Mouse (Mus musculus) liver, embryonic 12.5 days (tissue): Measurements from ENCODE around the gene Rnf4. TPM values are rescaled to one million over a fixed set of nuclear protein-coding genes. Genes with fewer than 3 reads are reported as not detected.

ENCODE experiments used
- ATAC-seq: fragments of 200-750 bp; cut with Nextera tagmentation; 2 replicates; pipeline ENCODE4 v1.8.0; 2017; ENCODE audit warnings: moderate number of reproducible peaks, mild to moderate bottlenecking, moderate library complexity
- H3K27ac ChIP-seq: fragments of 300-500 bp; sonication (generic); 2 replicates; pipeline ENCODE4 v1.5.1; 2016; ENCODE audit warnings: mild to moderate bottlenecking
- H3K27me3 ChIP-seq: fragments of 300-500 bp; sonication (generic); replicated peaks from 2 replicates; pipeline ENCODE4 v1.6.1; 2016; ENCODE audit warnings: mild to moderate bottlenecking, moderate library complexity
- H3K36me3 ChIP-seq: fragments of 300-500 bp; sonication (generic); 2 replicates; pipeline ENCODE4 v1.6.1; 2016; ENCODE audit warnings: mild to moderate bottlenecking, moderate library complexity
- H3K4me1 ChIP-seq: fragments of 300-500 bp; sonication (generic); 2 replicates; pipeline ENCODE4 v1.6.1; 2016
- H3K4me2 ChIP-seq: fragments of 300-500 bp; sonication (generic); 2 replicates; pipeline ENCODE4 v1.6.1; 2016; ENCODE audit warnings: mild to moderate bottlenecking, moderate library complexity
- H3K4me3 ChIP-seq: fragments of 300-500 bp; sonication (generic); 2 replicates; pipeline ENCODE4 v1.5.1; 2016; ENCODE audit warnings: mild to moderate bottlenecking, moderate library complexity
- H3K9ac ChIP-seq: fragments of 300-500 bp; sonication (generic); 2 replicates; pipeline ENCODE4 v1.6.1; 2016; ENCODE audit warnings: mild to moderate bottlenecking, moderate library complexity
- H3K9me3 ChIP-seq: fragments of 300-500 bp; sonication (generic); replicated peaks from 2 replicates; pipeline ENCODE4 v1.6.1; 2016; ENCODE audit warnings: mild to moderate bottlenecking, moderate library complexity
- WGBS: fragments of 180-500 bp; shearing (Covaris S2); methylation state at CpG from one replicate; pipeline ENCODE4 v1.1.7; 2016; ENCODE audit not compliant: insufficient replicate concordance; 5-methylcytosine and 5-hydroxymethylcytosine counted together
- polyA plus RNA-seq: library from polyadenylated mRNA; unstranded; fragments of >200 nt; fragmentation: Nextera tagmentation; extraction: Ambion mirVana; gene quantifications from 2 replicates; pipeline ENCODE4 v1.2.1, GENCODE M21; 2016

Rnf4 gene
- polyA plus RNA-seq, result 111 TPM in 2 replicates

GRCm38 (mm10) chr5:34336097-34336774, at the start of gene Rnf4:
Gene Rnf4 (plus strand): TSS chr5:34336289.
- H3K4me2 ChIP-seq, result peak within 1 kb of the TSS; percentile 96
- ATAC-seq, result peak; percentile 94
- WGBS, result 1% methylated on average over 67 of the region's 67 CpGs

DNA sequence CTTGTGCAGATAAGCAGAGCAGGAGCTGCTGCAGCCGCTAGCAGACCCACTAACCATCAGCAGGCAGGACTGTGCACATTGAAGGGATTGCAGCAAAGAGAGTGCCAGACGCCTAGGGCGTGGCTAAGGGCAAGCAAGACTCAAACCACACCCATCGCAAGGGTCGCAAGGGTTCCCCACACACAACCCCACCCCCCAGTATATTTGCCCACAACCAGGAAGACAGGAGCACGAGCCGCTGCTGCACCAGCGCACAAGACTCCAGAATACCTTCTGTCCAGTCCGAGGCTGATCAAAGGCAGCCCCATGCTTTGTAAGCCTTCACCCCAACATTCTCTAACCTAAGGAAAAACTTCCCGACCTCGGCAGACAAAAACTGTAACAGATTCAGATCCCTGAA, 49.6 kb upstream of the Rnf4 start:
- Histone ChIP-seq H3K4me2 (peak overlapping the region; percentile 75), H3K4me3 (peak overlapping the region; percentile 57; the same call in 1 of the 2 replicates), H3K27ac (no peak overlapping the region), H3K36me3 (no peaks in the 10 kb centered on the region), H3K9ac (no peak overlapping the region), H3K9me3 (no peaks in the 10 kb centered on the region), H3K4me1 (peaks cover 38% of the 10 kb centered on the region), H3K27me3 (peaks cover 84% of the 10 kb centered on the region)
- 2% methylated on average over 11 of the region's 11 CpGs for WGBS
- ATAC-seq, result no peak

More at GRCm38 (mm10) chr5:34336097-34336774, at the start of gene Rnf4:
- Histone ChIP-seq H3K27ac (peak within 1 kb of the TSS; percentile 97), H3K4me1 (peaks cover 47% of the 10 kb centered on the region), H3K9me3 (no peaks in the 10 kb centered on the region), H3K9ac (peak within 1 kb of the TSS; percentile 98), H3K36me3 (peaks cover 25% of the 10 kb centered on the region), H3K4me3 (peak within 1 kb of the TSS; percentile 98), H3K27me3 (no peaks in the 10 kb centered on the region)

DNA sequence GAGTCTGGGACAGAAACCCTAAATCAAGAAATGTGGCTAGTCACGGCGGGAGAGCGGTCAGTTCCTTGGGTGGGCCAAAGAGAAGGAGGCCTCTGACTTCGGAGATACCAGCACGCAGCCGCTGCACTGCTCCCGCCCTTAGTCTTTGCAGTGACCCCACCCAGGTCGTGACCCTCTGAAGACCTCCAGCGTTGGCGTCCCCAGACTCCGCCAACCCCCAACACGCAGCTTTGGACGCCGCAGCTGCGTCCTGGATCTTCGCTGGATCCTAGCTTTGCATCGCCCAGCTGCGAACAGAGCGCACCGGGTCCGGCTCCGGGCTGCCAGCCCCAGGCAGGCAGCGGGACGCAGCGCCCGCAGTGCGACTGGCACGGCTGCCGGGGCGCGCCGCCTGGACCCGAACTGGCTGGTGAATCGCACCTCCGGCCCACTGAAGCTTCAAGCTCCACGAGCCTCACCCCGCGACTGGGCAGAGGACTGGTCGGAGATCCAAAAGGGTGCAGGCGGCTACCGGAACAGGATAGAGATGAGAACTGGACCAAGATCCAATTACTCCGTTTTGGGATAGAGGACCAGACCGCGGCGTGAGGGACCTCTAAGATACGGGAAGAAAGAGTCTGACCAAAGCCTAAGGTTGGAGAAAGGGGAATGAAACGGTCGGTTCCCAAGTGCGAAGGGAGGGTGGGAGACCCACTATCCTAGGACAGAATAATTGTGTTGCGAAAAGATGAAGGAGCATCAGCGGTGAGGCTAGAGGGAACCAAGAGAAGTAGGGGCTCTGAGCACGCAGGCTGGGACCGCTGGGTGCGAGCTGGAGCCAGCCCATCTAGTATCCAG, 48.9 kb upstream of the Rnf4 start:
- H3K36me3 ChIP-seq, result no peaks in the 10 kb centered on the region
- H3K27me3 ChIP-seq, result peaks cover 90% of the 10 kb centered on the region
- ATAC-seq, result no peak
- 2% methylated on average over 54 of the region's 54 CpGs for WGBS
- H3K9ac ChIP-seq, result no peak overlapping the region
- no peaks in the 10 kb centered on the region for H3K9me3 ChIP-seq
- H3K4me2 ChIP-seq, result peak overlapping the region; percentile 75
- H3K27ac ChIP-seq, result no peak overlapping the region
- H3K4me1 ChIP-seq, result peaks cover 34% of the 10 kb centered on the region
- H3K4me3 ChIP-seq, result peak overlapping the region; percentile 57

GRCm38 (mm10) chr5:34287838-34288145, 48.3 kb upstream of the Rnf4 start:
- Histone ChIP-seq H3K4me2 (peak overlapping the region; percentile 75), H3K27me3 (peaks cover 95% of the 10 kb centered on the region), H3K9ac (no peak overlapping the region), H3K9me3 (no peaks in the 10 kb centered on the region), H3K4me3 (peak overlapping the region; percentile 57), H3K4me1 (peaks cover 29% of the 10 kb centered on the region), H3K36me3 (no peaks in the 10 kb centered on the region), H3K27ac (no peak overlapping the region)
- no peak for ATAC-seq
- 3% methylated on average over 18 of the region's 18 CpGs for WGBS

- H3K9me3 ChIP-seq, result no peaks in the 10 kb centered on the region
- H3K27me3 ChIP-seq, result peaks cover 93% of the 10 kb centered on the region
- peak within 1 kb of the TSS; percentile 75 for H3K4me2 ChIP-seq
- H3K4me3 ChIP-seq, result peak within 1 kb of the TSS; percentile 57
- ATAC-seq, result no peak
- WGBS, result under 1% methylated on average over 83 of the region's 83 CpGs
- H3K9ac ChIP-seq, result no peak within 1 kb of the TSS
- peaks cover 27% of the 10 kb centered on the region for H3K4me1 ChIP-seq
- H3K36me3 ChIP-seq, result no peaks in the 10 kb centered on the region
- no peak within 1 kb of the TSS for H3K27ac ChIP-seq
These were observed 47.9 kb upstream of the Rnf4 start, which contains the start of the genes Zfyve28 and Cfap99 for GRCm38 (mm10) chr5:34288154-34288716. Gene Zfyve28 (minus strand): TSS chr5:34288449. Gene Cfap99 (plus strand): TSS chr5:34288600.

- no peaks in the 10 kb centered on the region for H3K9me3 ChIP-seq
- H3K4me1 ChIP-seq, result peaks cover 25% of the 10 kb centered on the region
- ATAC-seq, result no peak
- H3K27ac ChIP-seq, result no peak overlapping the region
- H3K36me3 ChIP-seq, result no peaks in the 10 kb centered on the region
- H3K4me2 ChIP-seq, result no peak overlapping the region
- H3K27me3 ChIP-seq, result peaks cover 85% of the 10 kb centered on the region
- 52% methylated on average over 2 of the region's 2 CpGs for WGBS
- H3K9ac ChIP-seq, result no peak overlapping the region
- no peak overlapping the region for H3K4me3 ChIP-seq
These were observed 46.8 kb upstream of the Rnf4 start for GRCm38 (mm10) chr5:34289286-34289685.

GRCm38 (mm10) chr5:34293363-34293762, 42.7 kb upstream of the Rnf4 start:
- WGBS, result 59% methylated on average over 6 of the region's 6 CpGs

DNA sequence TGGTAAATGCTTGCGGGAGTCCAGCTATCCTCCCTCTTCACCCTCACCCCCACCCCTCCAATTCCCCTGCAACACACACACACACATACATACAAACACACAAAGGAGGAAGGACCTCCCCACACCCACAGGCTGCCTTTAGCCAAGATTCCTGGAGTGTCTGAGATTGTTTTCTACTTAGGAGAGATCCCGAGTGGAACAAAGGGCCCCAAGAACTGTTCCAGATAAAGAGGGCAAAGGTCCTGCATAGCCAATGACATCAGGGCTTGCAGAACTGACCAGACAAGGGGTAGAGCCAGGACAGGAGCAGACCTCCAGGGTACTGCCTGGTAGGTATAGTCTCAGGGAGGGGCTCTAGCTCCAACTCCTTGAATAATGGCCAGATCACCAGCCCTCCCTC, 41.4 kb upstream of the Rnf4 start:
- H3K4me2 ChIP-seq, result no peak overlapping the region
- 36% methylated on average over 2 of the region's 2 CpGs for WGBS
- no peaks in the 10 kb centered on the region for H3K36me3 ChIP-seq
- H3K27me3 ChIP-seq, result peaks cover 49% of the 10 kb centered on the region
- no peak overlapping the region for H3K4me3 ChIP-seq
- H3K27ac ChIP-seq, result no peak overlapping the region
- H3K4me1 ChIP-seq, result no peaks in the 10 kb centered on the region
- no peak for ATAC-seq
- H3K9ac ChIP-seq, result no peak overlapping the region
- H3K9me3 ChIP-seq, result no peaks in the 10 kb centered on the region

More at GRCm38 (mm10) chr5:34293363-34293762, 42.7 kb upstream of the Rnf4 start:
- H3K4me1 ChIP-seq, result peaks cover 3% of the 10 kb centered on the region
- no peak overlapping the region for H3K9ac ChIP-seq
- peaks cover 50% of the 10 kb centered on the region for H3K27me3 ChIP-seq
- H3K27ac ChIP-seq, result no peak overlapping the region
- no peaks in the 10 kb centered on the region for H3K36me3 ChIP-seq
- no peaks in the 10 kb centered on the region for H3K9me3 ChIP-seq
- H3K4me3 ChIP-seq, result no peak overlapping the region
- no peak overlapping the region for H3K4me2 ChIP-seq
- no peak for ATAC-seq

DNA sequence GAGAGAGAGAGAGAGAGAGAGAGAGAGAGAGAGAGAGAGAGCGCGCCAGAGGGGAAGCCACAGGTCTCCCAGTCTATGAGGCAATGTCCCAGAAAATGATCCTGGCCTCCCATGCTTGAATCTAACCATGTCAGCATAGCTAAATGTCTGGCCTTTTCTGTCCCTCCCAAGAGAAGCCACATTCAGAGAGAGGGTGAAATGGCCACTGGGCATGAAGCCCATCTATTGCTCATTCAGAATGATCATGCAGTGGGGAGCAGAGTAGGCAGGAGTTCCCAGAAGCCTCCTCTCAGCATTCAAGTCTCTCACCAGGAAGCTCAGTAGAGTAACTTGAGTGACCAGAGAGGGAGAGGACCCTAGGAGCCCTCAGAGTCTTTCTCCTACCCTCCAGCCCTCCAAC, 40.9 kb upstream of the Rnf4 start:
- H3K4me1 ChIP-seq, result no peaks in the 10 kb centered on the region
- 40% methylated on average over 2 of the region's 2 CpGs for WGBS

GRCm38 (mm10) chr5:34298061-34298460, 38.0 kb upstream of the Rnf4 start:
- no peak overlapping the region for H3K27ac ChIP-seq
- no peaks in the 10 kb centered on the region for H3K9me3 ChIP-seq
- no peak overlapping the region for H3K9ac ChIP-seq
- H3K4me1 ChIP-seq, result no peaks in the 10 kb centered on the region
- no peak for ATAC-seq
- no peaks in the 10 kb centered on the region for H3K36me3 ChIP-seq
- H3K4me3 ChIP-seq, result no peak overlapping the region
- no peak overlapping the region for H3K4me2 ChIP-seq
- WGBS, result 36% methylated on average over 4 of the region's 4 CpGs
- H3K27me3 ChIP-seq, result peaks cover 30% of the 10 kb centered on the region

More for the DNA sequence above, 40.9 kb upstream of the Rnf4 start:
- Histone ChIP-seq H3K27me3 (peaks cover 49% of the 10 kb centered on the region), H3K9ac (no peak overlapping the region), H3K9me3 (no peaks in the 10 kb centered on the region), H3K27ac (no peak overlapping the region), H3K36me3 (no peaks in the 10 kb centered on the region), H3K4me3 (no peak overlapping the region), H3K4me2 (no peak overlapping the region)
- no peak for ATAC-seq

DNA sequence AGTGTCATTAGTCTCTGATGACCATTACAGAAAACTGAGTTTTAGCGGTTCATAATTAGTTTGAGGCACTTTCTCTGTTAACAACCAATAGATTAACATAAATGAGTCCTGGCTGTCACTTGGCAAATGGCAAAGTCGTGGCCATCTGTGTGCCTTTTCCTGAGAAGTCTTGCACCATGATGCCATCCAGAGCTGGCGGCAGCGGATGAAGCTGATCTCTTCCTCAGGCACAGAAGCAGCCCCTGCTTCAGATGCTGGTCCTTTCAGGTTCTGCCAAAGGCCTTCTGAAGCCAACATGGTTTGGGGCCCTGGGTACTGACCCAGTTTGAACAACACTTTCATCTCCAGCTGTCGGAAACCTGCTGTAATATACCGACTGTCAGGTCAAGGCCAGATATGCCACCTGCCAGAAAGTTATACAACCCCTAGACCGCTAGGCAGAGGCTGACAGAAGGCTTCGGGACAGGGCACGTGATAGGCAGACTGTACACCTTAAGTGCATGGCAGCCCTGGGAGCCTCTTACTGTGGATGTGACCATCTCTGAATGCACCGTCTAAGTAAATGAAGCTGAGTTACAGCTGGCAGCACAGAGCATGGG, 37.1 kb upstream of the Rnf4 start:
- no peaks in the 10 kb centered on the region for H3K4me1 ChIP-seq
- WGBS, result 68% methylated on average over 10 of the region's 10 CpGs
- H3K27ac ChIP-seq, result no peak overlapping the region
- H3K36me3 ChIP-seq, result no peaks in the 10 kb centered on the region
- H3K9ac ChIP-seq, result no peak overlapping the region
- no peak for ATAC-seq
- no peak overlapping the region for H3K4me3 ChIP-seq
- peaks cover 36% of the 10 kb centered on the region for H3K27me3 ChIP-seq
- H3K4me2 ChIP-seq, result no peak overlapping the region
- H3K9me3 ChIP-seq, result no peaks in the 10 kb centered on the region

- no peak for ATAC-seq
- H3K36me3 ChIP-seq, result no peaks in the 10 kb centered on the region
- no peak overlapping the region for H3K27ac ChIP-seq
- no peak overlapping the region for H3K4me3 ChIP-seq
- no peak overlapping the region for H3K9ac ChIP-seq
- H3K4me1 ChIP-seq, result no peaks in the 10 kb centered on the region
- H3K9me3 ChIP-seq, result no peaks in the 10 kb centered on the region
- H3K4me2 ChIP-seq, result no peak overlapping the region
- peaks cover 48% of the 10 kb centered on the region for H3K27me3 ChIP-seq
- WGBS, result 60% methylated on average over 7 of the region's 7 CpGs
These were observed 33.7 kb upstream of the Rnf4 start for GRCm38 (mm10) chr5:34302377-34302776.
